Mouse (Mus musculus) telencephalon, adult 2 months (tissue): ENCODE measurements around the gene Sgsm2.

Experiments
- DNase-seq: peaks from one replicate; pipeline ENCODE4 v3.0.0-alpha.2; 2011; ENCODE audit warnings: low read depth, low spot score

Sgsm2 gene

DNA sequence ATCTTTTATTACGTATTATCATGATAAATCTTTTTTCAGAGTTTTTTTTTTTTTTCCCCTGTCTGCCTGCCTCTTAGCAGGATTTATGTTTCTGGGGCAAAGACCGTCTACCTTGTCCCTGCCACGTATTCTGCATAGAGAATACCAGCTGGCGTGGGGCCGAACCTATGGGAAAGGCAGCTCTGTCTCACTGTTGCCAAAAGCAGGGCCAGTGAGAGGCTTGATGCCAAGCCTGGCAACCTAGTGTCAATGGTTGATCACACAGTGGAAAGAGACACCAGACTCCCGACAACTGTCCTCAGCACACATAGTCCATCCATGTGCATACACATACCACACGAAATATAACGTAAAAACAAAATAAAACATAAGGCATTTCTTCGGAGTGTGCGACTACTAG, 13.8 kb downstream of the Sgsm2 start:
- DNase-seq, result no peak

DNA sequence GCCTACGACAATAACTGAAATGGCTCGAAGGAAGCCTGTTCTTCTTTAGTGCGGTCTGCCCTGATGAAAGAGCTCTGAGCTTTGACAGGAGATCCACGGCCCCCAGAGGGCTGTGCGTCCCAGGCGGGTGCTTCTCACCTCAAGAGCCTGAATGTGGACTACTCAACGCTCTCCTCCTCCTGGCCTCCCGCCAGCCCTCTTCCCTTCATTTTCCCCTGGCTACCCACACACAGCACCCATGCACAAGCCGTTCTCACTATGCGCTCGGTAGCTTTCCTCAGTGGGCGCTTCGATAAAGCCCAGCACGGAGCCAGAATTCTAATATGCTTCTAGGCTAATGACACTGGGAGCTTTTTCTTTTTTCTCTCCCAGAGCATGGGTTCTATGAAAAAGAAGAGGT, 14.9 kb downstream of the Sgsm2 start:
- DNase-seq, result no peak

DNA sequence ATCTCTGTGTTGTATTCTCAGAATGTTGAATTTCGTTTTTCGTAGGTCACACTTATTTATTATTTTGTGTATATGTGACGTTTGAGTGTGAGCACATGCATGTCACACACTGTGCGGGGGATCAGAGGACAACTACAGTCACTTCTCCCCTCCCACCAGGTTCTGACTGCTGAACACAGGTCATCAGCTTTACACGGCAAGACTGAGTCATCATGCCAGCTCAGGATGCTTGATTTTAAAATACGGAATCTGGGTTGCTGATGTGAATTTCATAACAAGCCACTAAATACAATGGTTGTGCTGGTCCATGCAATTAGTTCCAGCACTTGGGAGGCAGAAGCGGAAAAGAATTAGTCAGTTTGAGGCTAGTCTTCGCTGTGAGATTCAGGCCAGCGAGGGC, 15.9 kb downstream of the Sgsm2 start:
- DNase-seq, result no peak

DNA sequence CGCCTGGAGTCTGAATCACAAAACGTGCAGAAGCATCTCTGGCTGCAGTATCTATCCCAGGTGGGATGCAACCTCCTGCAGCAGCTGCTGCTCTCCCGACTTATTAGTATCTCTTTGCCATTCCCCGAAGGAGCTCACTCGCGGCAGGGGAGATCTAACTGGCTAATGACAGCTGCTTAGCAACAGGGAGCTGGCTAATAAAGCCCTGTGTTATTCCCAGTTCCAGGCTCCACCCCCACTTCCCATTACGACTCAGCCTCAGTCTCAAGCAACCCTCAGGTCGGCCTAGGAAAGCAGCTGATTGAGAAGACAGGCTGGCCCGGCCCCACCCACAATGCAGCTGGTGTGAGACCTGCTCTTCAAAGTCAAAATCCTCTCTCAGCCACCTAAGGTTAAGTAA, 20.1 kb downstream of the Sgsm2 start:
- DNase-seq, result no peak

DNA sequence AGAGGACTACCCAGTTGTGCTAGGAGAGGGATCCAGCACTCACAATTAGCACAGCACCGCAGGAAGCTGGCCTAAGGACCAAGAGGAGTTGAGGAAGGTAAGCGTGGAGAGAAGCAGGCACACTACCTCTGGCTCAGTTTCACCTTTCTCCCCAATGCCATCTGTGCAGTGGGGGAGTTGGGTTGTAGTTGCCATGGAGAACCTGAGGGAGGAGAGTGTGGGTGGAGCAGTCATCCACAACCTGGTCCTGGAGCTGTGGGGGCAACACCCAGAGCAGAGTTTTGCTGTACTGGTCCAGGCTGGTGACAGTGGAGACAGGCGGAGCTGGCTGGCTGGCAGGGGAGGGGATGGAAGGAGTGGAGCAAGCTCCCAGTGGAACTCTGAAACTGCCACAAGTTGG, 22.2 kb downstream of the Sgsm2 start:
- DNase-seq, result no peak

DNA sequence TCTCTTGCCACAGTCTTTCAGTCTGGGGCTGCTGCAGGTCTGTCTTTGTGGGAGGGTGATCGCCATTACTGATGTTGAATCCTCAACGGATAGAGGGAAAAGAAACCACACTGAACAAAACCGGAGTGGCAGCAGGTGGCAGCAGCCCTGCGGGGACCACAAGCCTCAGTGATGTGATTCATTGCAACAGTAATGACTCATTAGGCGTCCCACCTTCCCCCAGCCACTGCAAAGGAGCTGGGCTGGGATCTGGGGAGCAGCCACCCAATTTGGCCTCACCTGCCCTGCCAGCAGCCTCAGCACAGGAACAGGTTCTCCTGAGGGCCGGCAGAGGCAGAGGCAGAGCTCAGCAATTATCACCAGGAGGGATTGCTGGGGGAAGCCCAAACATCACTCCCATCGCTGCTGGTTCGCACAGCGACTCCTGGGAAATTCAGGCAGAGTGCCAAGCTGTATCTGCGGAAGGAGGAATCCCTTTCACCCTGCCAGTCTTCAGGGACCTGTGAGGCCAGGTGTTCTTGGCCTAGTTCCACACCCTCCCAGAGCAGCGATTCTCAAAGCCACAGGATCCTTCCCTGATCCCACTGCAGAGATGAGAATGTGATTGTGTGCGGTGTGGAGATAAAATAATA, 25.8 kb downstream of the Sgsm2 start:
- no peak for DNase-seq

DNA sequence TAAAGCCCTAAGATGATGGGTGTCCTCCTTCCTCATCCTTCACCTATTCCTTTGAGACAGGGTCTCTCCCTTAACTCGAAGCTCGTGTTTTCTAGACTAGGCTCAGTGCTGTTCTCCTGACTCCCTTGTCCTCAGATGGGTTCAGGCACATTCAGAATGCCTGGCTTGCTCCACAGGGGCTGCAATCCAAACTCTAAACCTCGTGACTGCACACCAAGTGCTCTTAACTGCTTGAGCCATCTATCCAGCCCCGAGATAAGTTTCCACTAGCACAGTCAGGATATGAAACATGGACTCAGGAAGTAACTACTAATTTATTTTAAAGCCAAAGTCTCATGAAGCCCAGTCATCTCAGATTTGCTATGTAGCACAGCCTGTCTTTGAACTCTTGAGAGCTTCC, 26.3 kb downstream of the Sgsm2 start:
- DNase-seq, result no peak

DNA sequence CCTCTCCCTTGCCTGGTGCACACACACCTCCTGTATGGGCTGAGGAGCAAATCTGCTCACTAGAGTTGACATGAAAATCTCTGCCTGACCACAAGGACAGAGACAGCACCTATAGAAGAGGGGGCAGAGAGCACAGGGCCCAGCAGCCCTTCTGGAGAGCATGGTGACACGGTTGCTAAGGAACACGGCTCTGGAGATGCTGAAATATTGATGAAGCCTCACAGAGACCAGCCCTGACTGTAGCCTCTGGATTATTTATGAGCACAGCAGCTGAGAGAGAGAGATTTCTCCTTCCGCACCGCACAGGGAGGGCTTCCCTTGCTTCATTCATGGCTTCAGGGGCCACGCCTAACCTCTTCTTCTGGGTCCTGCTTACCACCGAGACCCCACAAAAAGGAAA, 27.3 kb downstream of the Sgsm2 start:
- no peak for DNase-seq

DNA sequence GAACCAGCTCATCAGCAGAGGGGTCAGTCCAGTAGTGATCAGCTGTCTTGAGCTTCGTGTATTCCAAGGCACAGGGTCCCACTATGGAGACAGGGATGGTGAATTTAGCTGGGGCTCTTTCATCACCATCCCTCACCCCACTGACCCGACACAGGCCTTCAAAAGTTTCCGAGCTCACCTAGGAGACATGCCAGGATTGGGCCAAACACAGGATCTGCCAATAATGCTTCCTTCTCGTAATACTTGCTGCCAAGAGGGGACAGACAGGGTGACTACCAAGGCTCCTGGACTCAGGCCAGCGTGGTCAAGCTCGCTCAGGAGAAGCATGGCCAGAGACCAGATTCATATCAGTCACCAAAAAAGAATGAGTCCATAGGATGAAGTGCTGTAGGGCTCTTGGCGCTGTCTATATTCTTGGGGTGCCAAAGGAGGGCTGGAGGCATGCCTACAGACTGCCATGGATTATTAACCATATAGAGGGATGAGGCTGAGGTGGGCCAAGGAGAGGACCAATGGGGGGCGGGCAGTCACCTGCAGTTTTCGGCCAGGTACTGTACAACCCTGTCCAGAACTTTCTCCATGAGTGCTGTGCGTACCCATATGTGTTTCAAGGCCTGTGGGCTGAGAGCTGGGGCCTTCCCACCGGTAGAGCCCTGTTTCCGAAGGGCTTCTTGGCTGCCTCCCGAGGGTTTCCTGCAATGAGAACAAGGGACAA, 28.7 kb downstream of the Sgsm2 start:
- no peak for DNase-seq

DNA sequence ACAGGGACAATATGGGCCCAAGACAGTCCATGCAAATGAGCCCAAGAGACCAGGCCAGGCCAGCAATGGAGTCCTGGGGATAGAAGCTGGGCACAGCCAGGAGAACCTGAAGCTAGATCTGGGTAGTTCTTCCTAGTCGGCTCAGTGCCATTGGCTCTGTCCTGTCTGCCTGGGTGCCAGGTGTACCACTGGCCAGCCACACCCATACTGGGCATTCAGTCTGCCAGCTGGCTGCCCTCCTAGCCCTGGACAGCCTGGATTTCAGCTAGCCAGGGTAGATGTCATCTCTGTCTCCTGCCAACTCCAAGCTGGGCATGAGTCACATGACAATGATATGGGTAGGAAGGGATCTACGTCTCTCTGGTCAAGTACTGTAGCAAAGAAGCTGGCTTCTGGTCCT, 29.7 kb downstream of the Sgsm2 start:
- DNase-seq, result no peak

DNA sequence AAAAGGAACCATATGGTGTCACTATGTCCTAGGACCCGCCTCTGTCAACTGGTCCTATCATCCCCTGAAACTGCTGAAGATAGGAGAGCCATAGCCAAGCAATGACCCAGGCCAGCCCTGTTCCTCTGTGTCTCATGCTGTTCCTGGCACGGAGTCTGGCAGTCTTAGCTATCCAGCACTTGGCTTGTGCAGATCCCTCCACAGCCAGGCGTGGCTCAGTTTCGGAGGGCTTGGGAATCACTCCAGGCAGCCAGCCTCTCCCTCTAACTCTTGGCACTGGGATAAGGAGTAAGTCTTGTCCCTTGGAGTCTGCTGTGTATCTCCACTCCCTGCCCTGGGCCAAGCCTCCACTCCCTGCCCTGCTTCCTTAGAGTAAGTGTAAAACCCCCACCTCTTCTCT, 30.2 kb downstream of the Sgsm2 start:
- DNase-seq, result no peak

DNA sequence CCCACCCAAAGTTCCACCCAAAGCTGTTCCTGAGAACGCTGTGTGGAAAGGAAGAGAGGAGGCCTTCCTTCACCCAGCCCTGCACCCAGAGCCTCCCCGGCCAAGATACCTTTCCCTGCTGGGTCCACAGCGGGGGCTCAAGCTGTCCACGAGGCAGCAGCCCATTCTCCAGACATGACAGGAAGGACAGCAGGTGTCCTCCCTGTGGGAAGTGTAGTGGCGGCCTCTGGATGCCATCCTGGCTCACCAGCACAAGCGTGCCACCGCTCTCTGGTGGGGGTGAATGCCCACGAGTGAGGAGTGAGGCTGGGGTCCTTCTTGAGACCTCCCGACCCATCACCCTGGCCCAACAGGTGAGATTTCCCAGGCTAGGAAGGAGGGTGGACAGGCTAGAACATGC, 31.6 kb downstream of the Sgsm2 start:
- DNase-seq, result no peak

DNA sequence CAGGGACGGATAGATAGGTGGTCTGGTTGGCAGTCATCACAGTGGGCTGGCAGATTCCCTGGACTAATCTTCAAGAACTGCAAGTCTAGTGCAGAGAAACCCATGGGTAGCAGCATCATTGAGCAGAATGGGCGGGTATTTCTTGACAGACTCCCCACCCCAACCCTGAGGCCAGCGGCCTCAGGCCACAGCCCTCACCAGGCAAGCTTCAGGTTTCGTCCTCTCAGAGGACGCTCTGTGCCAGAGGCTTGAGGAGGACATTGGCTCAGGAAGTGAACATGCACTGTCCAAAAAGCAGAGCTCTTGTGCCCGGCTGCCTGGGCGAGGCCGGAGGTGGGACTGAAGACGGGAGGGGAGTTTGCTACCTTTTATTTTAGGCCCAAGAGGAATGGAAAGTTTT, 32.4 kb downstream of the Sgsm2 start:
- no peak for DNase-seq

DNA sequence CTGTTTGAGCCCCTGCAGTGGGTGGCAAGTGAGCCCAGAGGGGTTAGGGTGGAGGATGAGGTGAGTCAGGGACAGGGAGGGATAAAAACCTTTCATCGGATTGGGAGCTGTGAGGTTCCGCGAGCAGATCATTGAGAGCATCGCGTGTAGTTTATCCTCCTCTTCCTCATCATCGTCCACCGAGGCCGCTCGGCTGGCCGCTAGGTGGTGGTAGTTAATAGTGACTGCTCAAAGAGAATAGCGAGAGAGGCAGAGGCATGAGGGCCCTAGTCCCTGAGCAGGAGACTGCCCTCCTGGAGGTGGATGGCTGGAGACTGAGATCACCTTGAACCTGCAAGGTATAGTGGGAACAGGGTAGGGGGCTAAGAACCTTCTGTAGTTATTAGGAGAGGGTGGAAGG, 33.4 kb downstream of the Sgsm2 start:
- DNase-seq, result no peak

DNA sequence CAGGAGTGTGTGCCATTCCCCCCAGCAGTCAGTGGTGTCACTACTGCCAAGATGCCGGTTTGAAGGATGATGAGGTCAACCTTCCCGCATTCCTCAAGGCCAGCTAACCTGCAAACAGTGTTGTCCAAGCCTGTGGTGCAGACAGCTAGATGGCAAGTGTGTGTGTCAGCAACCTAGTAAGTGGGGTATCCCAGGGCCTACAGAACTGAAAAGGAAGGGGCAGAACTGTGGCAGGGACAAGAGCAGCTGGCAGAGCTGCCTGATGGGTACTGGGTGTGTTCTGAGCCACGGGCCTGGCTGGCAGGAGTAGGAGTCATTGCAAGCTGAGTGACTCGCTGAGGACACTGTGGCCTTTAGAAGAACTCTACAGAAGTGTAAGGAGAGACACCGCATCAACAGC, 34.7 kb downstream of the Sgsm2 start:
- no peak for DNase-seq

DNA sequence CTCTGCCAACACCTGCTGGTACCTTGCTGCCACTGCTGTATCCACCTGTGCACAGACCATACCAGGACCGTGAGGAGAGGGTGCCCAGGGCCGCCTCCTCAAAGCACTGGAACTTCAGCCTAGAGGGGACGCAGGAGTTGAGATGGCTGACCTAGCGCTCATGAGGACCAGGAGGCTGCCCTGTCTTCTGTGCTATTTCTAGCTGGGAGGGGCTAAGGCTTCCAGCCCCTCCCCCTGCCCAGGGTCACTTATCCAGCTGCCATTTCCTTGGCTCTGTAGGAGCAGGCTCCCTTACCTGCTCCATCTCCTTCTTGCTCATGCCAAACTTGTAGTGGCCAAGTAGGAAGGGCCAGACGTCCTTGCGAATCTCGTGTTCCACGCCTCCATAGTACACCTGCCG, 39.1 kb downstream of the Sgsm2 start:
- no peak for DNase-seq

DNA sequence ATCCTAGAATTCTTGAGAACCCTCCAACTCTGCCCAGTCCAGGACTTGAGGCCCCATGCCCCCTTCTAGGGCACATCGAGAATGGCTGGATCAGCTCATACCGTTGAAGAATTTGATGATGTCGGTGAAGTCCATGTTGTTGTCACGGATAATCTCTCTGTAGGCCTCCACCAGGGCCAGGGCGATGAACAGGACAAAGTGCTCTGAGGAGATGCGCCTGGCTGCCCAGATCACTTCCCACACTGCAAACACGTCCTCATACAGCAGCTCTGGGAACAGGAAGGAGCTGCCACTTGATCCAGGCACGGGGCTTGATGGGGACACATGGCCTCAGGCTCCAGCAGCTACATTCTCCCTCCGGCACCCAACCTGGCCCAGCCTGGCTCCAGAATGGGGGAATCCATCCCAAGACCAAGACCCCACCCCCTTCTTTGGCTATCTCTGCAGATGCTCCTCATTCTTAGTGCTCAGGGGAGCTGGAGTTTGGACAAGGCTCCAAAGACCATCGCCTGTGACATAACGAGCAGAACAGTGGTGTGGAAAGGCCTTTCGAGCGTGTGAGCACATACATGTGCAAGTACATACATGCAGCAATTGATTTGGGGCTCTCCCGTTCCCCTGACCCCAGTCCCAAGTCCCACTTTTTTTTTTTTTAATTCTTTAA, 45.7 kb downstream of the Sgsm2 start:
- no peak for DNase-seq

DNA sequence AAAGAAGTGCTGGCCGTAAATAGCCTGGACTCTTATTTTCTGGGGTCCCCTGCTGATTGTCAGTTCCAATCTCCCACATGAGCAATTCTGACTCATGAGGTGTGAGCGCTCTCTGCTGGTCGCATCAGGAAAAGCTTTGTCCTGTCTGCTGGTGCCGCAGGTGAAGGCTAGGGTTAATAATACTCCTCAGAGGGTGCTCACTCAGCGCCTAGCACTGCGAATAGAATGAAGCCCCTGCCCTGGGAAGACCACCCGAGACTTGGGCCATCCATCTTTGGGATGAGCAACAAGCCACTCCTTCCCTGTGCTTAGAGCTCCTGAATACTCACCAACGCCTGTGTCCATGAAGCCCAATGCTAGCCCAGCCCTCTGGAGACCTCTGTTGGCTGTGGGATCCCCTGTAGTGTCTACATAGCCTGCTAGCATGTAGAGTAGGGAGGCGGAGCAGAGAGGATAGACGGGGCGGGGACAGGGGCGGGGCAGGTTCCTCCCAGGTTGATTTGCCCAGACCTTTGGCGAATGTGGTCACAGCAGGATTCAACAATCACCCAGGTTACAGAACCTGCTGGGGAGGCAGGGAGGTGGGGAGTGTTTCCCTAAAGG, 48.8 kb downstream of the Sgsm2 start:
- DNase-seq, result no peak

DNA sequence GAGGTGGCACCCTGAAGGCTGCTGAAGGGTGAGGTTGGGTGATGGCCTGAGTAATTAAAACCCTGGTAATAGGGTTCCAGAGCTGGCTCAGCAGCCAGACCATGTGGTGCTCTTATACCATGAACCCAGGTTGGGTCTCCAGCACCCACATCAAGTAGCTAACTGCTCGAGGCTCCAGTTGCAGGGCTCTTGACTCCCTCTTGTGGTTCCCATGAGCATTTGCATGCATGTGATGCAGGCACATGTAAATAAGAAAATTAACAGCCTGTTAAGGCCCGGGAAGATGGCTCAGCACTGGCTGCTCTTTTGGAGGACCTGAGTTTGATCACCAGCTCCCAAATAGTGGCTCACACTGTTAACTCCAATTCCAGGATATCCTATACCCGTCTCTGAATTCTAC, 51.1 kb downstream of the Sgsm2 start:
- no peak for DNase-seq

DNA sequence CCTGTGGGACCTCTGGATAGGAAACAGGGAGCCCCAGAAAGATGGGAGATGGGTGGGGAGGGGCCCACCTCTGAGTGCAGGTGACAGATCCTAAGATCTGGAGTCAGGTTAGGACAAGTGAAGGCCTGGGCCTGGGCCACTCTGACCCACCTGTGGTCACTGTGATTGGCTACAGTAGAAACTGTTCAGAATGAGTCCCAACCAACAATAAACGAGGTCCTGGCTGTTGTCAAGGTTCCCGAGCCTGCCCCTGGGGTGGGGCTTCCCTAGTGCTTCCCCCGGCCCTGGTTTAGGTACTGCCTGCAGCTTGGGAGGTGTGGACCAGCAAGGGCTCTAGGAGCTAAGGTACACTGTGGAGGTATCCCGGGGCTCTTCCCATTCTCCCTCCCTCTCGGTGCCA, 53.1 kb downstream of the Sgsm2 start:
- no peak for DNase-seq

DNA sequence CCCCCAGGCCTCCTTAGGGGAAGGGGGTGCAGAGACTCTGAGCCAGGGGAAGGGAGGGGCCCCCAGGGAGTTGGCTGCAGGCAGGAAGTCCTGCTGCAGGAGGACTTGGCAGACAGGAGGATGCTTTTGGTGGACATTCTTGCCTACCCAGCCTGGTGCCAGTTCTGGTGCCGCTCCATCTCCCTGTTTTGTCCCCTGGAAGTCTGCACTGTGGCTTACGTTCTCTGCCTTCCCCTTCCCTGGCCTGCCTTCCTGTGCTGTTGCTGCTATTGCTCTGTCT, 53.5 kb downstream of the Sgsm2 start:
- no peak for DNase-seq

DNA sequence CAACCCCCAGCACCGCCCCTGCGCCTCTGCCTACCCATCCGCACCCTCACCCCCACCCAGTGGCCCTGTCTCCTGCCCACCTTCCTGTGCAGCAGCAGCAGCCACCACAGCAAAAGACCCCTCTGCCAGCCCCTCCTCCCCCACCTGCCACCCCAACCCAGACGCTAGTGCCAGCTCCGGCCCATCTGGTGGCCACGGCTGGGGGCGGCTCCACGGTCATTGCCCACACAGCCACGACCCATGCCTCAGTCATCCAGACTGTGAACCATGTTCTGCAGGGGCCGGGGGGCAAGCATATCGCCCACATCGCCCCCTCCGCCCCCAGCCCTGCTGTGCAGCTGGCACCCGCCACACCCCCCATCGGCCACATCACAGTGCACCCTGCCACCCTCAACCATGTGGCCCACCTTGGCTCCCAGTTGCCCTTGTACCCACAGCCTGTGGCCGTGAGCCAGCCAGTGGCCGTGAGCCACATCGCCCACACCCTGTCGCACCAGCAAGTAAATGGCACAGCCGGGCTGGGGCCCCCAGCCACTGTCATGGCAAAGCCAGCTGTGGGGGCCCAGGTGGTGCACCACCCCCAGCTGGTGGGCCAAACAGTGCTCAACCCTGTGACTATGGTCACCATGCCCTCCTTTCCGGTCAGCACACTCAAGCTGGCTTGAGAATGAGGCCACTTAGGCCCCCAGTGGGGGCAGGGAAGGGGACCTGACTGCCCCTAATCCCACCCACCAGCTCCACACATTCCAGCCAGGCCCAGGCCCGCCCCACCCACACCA, 54.0 kb downstream of the Sgsm2 start:
- DNase-seq, result no peak
